Mouse (Mus musculus) stomach, embryonic 15.5 days (tissue): ENCODE results near the gene Coil. TPM values are rescaled to one million over a fixed set of nuclear protein-coding genes. Genes with fewer than 3 reads are reported as not detected.

Experiments
- ATAC-seq: fragments of 200-750 bp; cut with Nextera tagmentation; 2 replicates; pipeline ENCODE4 v1.8.0; 2017; ENCODE audit warnings: low read depth, moderate number of reproducible peaks, moderate TSS enrichment; ENCODE audit not compliant: insufficient read depth, low FRiP score
- H3K27ac ChIP-seq: fragments of 300-500 bp; sonication (generic); 2 replicates; pipeline ENCODE4 v1.5.1; 2015; ENCODE audit warnings: mild to moderate bottlenecking, inconsistent platforms
- H3K27me3 ChIP-seq: fragments of 300-500 bp; sonication (generic); replicated peaks from 2 replicates; pipeline ENCODE4 v1.6.1; 2015; ENCODE audit warnings: inconsistent platforms
- H3K36me3 ChIP-seq: fragments of 300-500 bp; sonication (generic); 2 replicates; pipeline ENCODE4 v1.6.1; 2015; ENCODE audit warnings: inconsistent platforms
- H3K4me1 ChIP-seq: fragments of 300-500 bp; sonication (generic); 2 replicates; pipeline ENCODE4 v1.6.1; 2015; ENCODE audit warnings: inconsistent platforms
- H3K4me2 ChIP-seq: fragments of 300-500 bp; sonication (generic); 2 replicates; pipeline ENCODE4 v1.6.1; 2015; ENCODE audit warnings: mild to moderate bottlenecking, inconsistent platforms
- H3K4me3 ChIP-seq: fragments of 300-500 bp; sonication (generic); replicated peaks from 2 replicates; pipeline ENCODE4 v1.5.1; 2015; ENCODE audit warnings: inconsistent platforms
- H3K9ac ChIP-seq: fragments of 300-500 bp; sonication (generic); 2 replicates; pipeline ENCODE4 v1.6.1; 2015; ENCODE audit warnings: inconsistent platforms
- H3K9me3 ChIP-seq: fragments of 300-500 bp; sonication (generic); 2 replicates; pipeline ENCODE4 v1.6.1; 2016; ENCODE audit warnings: inconsistent platforms
- WGBS: fragments of 180-500 bp; shearing (Covaris S2); methylation state at CpG from one replicate; pipeline ENCODE4 v1.1.7; 2015; 5-methylcytosine and 5-hydroxymethylcytosine counted together
- polyA plus RNA-seq: library from polyadenylated mRNA; unstranded; fragments of >200 nt; fragmentation: Nextera tagmentation; extraction: Ambion mirVana; gene quantifications from 2 replicates; pipeline ENCODE4 v1.2.1, GENCODE M21; 2015

The Coil gene
- polyA plus RNA-seq: 14.4 and 15.7 TPM in 2 replicates

DNA sequence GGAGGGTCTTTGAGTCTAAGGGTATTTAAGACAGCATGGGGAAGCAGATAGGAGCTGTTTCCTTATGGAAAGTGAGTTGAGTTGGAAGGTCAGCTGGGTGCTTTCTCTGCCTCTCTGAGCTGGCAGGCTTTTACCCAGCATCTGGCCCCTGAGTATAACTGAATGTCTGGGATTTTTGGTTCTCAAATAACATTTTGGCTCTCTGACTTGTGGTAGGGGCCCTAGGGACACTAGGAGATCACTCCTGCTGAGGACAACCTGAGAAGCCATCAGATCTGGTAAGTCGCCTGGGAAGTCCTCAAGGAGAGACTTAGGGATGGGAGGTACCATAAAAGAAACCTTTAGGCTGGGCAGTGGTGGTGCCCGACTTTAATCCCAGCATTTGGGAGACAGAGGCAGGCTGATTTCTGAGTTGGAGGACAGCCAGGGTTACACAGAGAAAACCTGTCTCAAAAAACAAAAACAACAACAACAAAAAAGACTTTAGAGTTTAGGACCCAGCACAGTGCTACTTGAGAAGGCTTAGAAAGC, at the start of gene Coil:
Gene Coil (plus strand): TSS at position 51 of the 531 bp plus-strand sequence.
- Histone ChIP-seq H3K9me3 (no peaks in the 10 kb centered on the region), H3K36me3 (no peaks in the 10 kb centered on the region), H3K27me3 (no peaks in the 10 kb centered on the region), H3K27ac (no peak within 1 kb of the TSS), H3K4me2 (no peak within 1 kb of the TSS), H3K9ac (no peak within 1 kb of the TSS), H3K4me1 (peaks cover 5% of the 10 kb centered on the region; the same call in 1 of the 2 replicates), H3K4me3 (no peak within 1 kb of the TSS)
- ATAC-seq: no peak
- 38% methylated on average over 2 of the region's 2 CpGs for WGBS

- no peaks in the 10 kb centered on the region for H3K4me1 ChIP-seq
- H3K9me3 ChIP-seq: no peaks in the 10 kb centered on the region
- H3K36me3 ChIP-seq: peaks cover 10% of the 10 kb centered on the region; the same call in 1 of the 2 replicates
- no peak for ATAC-seq
- H3K4me3 ChIP-seq: no peak overlapping the region
- H3K9ac ChIP-seq: no peak overlapping the region
- no peak overlapping the region for H3K4me2 ChIP-seq
- WGBS: 77% methylated on average over 5 of the region's 5 CpGs
- H3K27me3 ChIP-seq: no peaks in the 10 kb centered on the region
- no peak overlapping the region for H3K27ac ChIP-seq
Measured at GRCm38 (mm10) chr11:88926566-88926965, 43.5 kb upstream of the Coil start.

DNA sequence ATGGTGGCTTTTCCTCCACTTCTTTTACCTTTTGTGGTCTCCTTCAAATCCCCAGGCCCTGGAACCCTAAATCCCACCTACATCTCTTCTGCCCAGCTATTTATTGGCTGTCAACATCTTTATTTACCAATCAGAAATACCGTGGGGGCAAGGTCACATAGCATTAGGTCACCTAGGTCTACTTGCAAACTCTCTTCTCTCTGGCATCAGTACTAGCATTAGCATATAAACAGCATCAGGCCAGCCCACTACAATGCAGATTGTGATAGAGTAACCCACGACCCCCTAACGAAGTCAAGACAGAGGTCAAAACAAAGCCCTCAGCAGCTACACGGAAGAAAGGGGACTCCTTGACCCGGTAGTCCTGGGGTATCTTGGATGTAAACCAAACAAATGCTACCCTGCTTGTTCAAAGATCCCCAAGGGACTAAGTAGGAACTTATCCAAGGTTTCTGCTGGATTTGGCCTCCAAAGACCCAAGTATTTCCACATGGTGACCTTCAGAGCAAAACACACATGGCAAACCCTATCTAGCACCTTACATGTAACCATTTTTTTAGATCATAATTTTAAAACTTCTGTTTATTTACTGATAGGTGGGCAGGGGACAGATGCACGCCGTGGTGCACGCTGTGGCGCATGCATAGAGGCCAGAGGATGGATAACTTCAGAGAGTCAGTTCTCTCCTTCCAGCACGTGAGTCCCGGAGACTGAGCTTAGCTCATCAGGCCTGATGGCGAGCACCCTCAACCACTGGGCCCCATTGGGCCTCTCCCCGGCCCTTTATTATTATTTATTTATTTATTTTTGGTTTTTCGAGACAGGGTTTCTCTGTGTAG, 38.1 kb upstream of the Coil start:
- ATAC-seq: no peak
- no peaks in the 10 kb centered on the region for H3K27me3 ChIP-seq
- H3K36me3 ChIP-seq: peaks cover 13% of the 10 kb centered on the region; the same call in 1 of the 2 replicates
- no peak overlapping the region for H3K9ac ChIP-seq
- no peaks in the 10 kb centered on the region for H3K9me3 ChIP-seq
- no peak overlapping the region for H3K4me3 ChIP-seq
- H3K4me1 ChIP-seq: no peaks in the 10 kb centered on the region
- WGBS: 83% methylated on average over 14 of the region's 14 CpGs
- H3K27ac ChIP-seq: no peak overlapping the region
- no peak overlapping the region for H3K4me2 ChIP-seq

- H3K36me3 ChIP-seq: 0 out of 2 replicates have a peak, but pooled peaks cover 13% of the 10 kb centered on the region
- H3K27me3 ChIP-seq: no peaks in the 10 kb centered on the region
- WGBS: 86% methylated on average over 9 of the region's 9 CpGs
- H3K4me1 ChIP-seq: no peaks in the 10 kb centered on the region
- no peaks in the 10 kb centered on the region for H3K9me3 ChIP-seq
- no peak overlapping the region for H3K4me2 ChIP-seq
- ATAC-seq: no peak
- no peak overlapping the region for H3K4me3 ChIP-seq
- H3K27ac ChIP-seq: no peak overlapping the region
- no peak overlapping the region for H3K9ac ChIP-seq
Measured at GRCm38 (mm10) chr11:88933030-88933429, 37.0 kb upstream of the Coil start.

DNA sequence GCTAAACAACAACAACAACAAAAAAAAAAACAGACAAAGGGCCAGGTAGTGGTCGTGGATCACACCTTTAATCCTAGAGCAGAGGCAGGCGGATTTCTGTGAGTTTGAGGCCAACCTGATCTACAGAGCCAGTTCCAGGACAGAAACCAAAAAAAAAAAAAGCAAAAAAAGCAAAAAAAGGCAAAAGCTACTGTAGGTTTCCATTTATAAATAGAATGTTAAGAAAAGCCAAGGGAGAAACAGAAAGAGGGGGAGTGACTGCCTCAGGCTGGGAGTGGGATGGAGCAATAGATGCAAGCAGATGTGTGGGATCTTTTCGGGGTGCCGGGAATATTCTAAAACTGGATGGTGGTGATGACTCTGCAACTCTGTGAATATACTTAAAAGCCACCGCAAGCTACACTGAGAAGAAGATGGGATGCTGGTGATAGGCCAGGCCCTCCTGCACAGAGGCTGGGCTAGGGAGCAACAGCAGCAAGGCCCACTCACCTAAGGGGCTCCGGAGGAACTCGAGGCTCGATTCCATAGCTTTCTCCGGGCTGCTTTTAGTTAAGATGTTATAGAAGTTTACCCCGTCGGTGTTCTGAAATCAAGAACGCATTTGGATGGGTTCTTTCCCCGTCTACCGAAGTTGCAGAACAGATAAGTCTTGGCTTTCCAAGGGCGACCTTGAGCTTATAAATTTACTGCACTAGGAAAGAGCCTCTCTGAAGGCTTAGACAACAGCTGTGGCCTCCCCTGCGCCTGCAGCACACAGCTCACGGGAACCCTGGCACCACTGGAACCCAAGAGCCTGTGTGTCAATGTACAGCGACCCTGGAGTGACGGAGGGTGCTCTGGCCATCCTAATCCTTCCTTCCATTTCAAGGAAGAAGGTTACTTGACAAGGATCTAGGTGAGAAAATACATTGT, 35.7 kb upstream of the Coil start:
- H3K4me2 ChIP-seq: no peak overlapping the region
- H3K36me3 ChIP-seq: 0 out of 2 replicates have a peak, but pooled peaks cover 13% of the 10 kb centered on the region
- H3K4me1 ChIP-seq: no peaks in the 10 kb centered on the region
- H3K27ac ChIP-seq: no peak overlapping the region
- H3K9me3 ChIP-seq: no peaks in the 10 kb centered on the region
- H3K27me3 ChIP-seq: no peaks in the 10 kb centered on the region
- H3K4me3 ChIP-seq: no peak overlapping the region
- WGBS: 89% methylated on average over 19 of the region's 19 CpGs
- no peak overlapping the region for H3K9ac ChIP-seq
- no peak for ATAC-seq

GRCm38 (mm10) chr11:88937886-88938285, 32.2 kb upstream of the Coil start:
- ATAC-seq: no peak
- Histone ChIP-seq H3K4me1 (no peaks in the 10 kb centered on the region), H3K27ac (no peak overlapping the region), H3K27me3 (no peaks in the 10 kb centered on the region), H3K4me2 (no peak overlapping the region), H3K4me3 (no peak overlapping the region), H3K36me3 (0 out of 2 replicates have a peak, but pooled peaks cover 13% of the 10 kb centered on the region), H3K9me3 (no peaks in the 10 kb centered on the region), H3K9ac (no peak overlapping the region)
- 95% methylated on average over 2 of the region's 2 CpGs for WGBS

DNA sequence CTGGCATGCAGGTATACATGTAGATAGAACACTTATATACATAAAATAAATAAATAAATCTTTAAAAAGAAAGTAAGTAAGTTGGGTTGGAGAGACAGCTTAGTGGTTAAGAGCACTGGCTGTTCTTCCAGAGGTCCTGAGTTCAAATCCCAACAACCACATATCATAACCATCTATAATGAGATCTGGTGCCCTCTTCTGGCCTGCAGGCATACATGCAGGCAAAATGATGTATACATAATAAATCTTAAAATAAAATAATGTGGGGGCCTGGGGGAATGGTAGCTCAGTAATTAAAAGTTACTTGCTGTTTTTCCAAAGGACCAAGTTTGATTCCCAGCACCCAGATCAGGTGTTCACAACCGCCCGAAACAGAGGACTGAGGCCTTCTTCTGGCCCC, 31.3 kb upstream of the Coil start:
- H3K4me3 ChIP-seq: no peak overlapping the region
- no peaks in the 10 kb centered on the region for H3K27me3 ChIP-seq
- WGBS: 100% methylated on average over 2 of the region's 2 CpGs
- no peak overlapping the region for H3K9ac ChIP-seq
- no peaks in the 10 kb centered on the region for H3K4me1 ChIP-seq
- no peak overlapping the region for H3K27ac ChIP-seq
- H3K9me3 ChIP-seq: no peaks in the 10 kb centered on the region
- no peak overlapping the region for H3K4me2 ChIP-seq
- H3K36me3 ChIP-seq: 0 out of 2 replicates have a peak, but pooled peaks cover 6% of the 10 kb centered on the region
- ATAC-seq: no peak

DNA sequence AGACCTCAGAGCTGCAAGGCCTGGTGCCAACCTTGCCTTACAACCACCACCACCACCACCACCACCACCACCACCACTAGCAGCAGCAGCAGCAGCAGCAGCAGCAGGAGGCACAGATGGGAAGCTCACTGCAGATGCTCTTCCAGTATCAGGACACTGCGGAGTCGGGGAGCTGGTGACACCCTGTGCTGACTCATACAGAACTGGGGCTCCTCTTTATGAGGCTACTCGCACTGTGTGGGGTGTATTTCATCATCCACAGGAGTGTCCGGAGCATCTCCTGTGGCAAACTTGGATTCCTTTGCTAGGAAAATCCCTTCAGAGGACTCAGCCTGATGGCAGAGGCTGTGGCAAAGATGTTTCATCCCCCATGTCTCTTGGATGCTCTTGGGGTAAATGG, 30.4 kb upstream of the Coil start:
- H3K9me3 ChIP-seq: no peaks in the 10 kb centered on the region
- no peak overlapping the region for H3K9ac ChIP-seq
- no peaks in the 10 kb centered on the region for H3K27me3 ChIP-seq
- no peak for ATAC-seq
- H3K27ac ChIP-seq: no peak overlapping the region
- 95% methylated on average over 4 of the region's 4 CpGs for WGBS
- H3K4me3 ChIP-seq: no peak overlapping the region
- H3K4me1 ChIP-seq: no peaks in the 10 kb centered on the region
- H3K36me3 ChIP-seq: 0 out of 2 replicates have a peak, but pooled peaks cover 6% of the 10 kb centered on the region
- no peak overlapping the region for H3K4me2 ChIP-seq

DNA sequence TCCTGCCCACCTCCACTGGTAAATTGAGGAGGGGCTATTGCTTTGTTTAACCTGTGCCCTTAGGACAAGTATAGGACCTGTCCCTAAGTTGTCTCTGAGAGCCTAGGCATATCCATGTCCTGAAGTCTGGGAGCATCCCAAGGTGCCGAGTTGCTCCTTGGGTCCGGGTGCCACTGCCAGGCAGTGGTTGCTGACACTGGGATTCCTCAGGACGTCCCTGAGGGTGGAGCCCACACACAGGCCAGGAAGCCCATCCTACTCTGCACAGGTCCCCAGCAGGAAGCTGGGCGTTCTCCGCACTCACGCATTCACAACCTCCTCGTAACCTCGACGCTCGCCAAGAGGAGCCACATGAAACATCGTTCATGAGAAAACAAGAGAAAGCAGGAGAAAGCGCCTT, 28.6 kb upstream of the Coil start:
- H3K4me2 ChIP-seq: no peak overlapping the region
- ATAC-seq: no peak
- H3K27ac ChIP-seq: no peak overlapping the region
- H3K27me3 ChIP-seq: no peaks in the 10 kb centered on the region
- no peaks in the 10 kb centered on the region for H3K9me3 ChIP-seq
- peaks cover 7% of the 10 kb centered on the region; the same call in 1 of the 2 replicates for H3K36me3 ChIP-seq
- H3K4me1 ChIP-seq: no peaks in the 10 kb centered on the region
- no peak overlapping the region for H3K4me3 ChIP-seq
- H3K9ac ChIP-seq: no peak overlapping the region
- 84% methylated on average over 12 of the region's 12 CpGs for WGBS

DNA sequence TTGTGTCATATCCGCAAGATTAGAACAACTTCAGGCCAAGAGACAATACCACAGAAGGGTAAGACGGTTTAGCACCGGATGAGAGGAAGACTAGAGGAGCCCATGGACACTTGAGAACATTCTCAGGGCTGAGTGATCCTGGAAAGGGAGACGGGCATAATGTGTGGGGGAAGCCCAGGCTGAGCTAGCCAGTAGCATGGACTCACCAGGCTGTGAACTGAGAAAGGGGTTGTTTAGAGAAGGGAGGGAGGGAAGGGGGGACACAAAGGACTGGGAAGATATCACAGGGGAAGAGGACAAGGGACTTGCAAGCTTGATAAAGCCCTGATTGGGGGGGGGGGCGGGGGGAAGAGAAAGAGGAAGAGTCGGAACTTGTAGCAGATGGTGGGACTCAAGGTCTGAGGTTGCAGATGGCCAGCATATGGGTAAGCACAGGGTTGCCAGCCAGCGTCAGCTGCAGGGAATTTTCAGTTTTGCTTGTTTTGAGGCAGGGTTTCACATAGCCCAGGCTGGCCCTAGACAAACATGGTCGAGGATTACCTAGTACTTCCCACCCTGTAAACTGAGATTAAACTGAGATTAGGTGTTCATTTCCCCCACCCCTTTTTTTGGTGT, 24.0 kb upstream of the Coil start:
- Histone ChIP-seq H3K27ac (no peak overlapping the region), H3K9me3 (no peaks in the 10 kb centered on the region), H3K4me3 (no peak overlapping the region), H3K9ac (no peak overlapping the region), H3K36me3 (peaks cover 7% of the 10 kb centered on the region; the same call in 1 of the 2 replicates), H3K4me2 (no peak overlapping the region), H3K27me3 (no peaks in the 10 kb centered on the region), H3K4me1 (0 out of 2 replicates have a peak, but pooled peaks cover 3% of the 10 kb centered on the region)
- ATAC-seq: no peak
- WGBS: 69% methylated on average over 7 of the region's 8 CpGs

DNA sequence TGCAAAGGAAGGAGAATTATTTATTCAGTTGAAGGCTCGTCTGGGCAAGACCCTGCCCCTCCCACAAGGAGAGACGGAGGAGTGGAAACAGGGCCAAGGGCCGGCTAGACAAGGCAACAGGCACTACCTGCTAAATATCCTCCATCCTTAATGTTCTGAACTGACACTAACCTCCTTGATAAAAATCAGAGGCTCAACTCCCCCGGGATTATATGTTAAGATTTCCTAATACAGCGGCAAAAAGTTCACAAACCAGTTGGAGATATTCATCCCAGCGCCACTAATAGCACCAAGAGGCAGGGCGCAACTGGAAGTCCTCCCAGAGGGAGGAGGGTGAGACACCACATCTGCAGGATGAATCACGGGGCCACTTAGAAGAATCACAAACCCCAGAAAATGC, 21.2 kb upstream of the Coil start:
- Histone ChIP-seq H3K27me3 (no peaks in the 10 kb centered on the region), H3K4me3 (no peak overlapping the region), H3K4me1 (0 out of 2 replicates have a peak, but pooled peaks cover 3% of the 10 kb centered on the region), H3K4me2 (no peak overlapping the region), H3K27ac (no peak overlapping the region), H3K9ac (no peak overlapping the region), H3K36me3 (peaks cover 10% of the 10 kb centered on the region; the same call in 1 of the 2 replicates), H3K9me3 (no peaks in the 10 kb centered on the region)
- no peak for ATAC-seq
- 58% methylated on average over 8 of the region's 8 CpGs for WGBS
